ENCODE assay signal across 8 mouse cellular contexts in the genomic region with DNA sequence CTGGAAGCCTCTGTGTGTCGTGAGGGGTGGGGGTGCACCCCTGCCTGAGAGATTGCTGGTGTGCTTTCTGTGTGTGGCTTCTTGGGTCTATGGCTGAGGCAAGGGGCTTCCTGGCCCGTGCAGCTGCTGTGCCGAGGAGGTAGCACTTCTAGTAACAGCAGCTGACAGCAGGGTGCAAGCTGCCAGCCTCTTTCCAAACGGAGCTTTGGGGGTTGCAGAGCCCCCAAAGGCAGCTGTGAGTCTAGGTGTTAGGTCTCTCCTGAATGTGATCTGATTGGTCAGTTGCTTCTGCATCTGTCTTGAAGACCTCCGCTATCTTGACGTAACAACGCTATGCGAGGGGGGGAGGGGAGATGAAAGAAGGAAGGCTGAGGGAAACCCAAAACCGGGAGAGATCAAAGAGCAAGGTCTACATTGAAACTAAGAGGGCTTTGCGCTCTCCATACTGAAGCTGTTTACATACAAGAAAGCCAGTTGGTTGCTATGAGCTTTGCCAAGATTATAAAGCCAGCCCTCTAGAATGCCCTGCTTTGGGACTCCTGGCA. TPM values are rescaled to one million over a fixed set of nuclear protein-coding genes. Genes with fewer than 3 reads are reported as not detected.
DNase-seq lines count a peak whose midpoint lies in the region; ATAC-seq and TF ChIP-seq lines count a peak whose summit lies in the region.

No protein-coding gene starts in this region.

- peaks cover 41% of the 10 kb centered on the region for H3K36me3 ChIP-seq in lung, embryonic 14.5 days (ENCODE audit: insufficient read depth)
- peaks cover 33% of the 10 kb centered on the region for H3K36me3 ChIP-seq in embryonic facial prominence, embryonic 13.5 days
- H3K36me3 ChIP-seq in limb, embryonic 15.5 days: peaks cover 33% of the 10 kb centered on the region
- H3K36me3 ChIP-seq in stomach, postnatal 0 days (ENCODE audit: control insufficient read depth, insufficient read depth, low read length): peaks cover 27% of the 10 kb centered on the region

- 3% methylated on average over 10 of the region's 10 CpGs for WGBS in lung, embryonic 14.5 days
- WGBS in embryonic facial prominence, embryonic 13.5 days: 3% methylated on average over 10 of the region's 10 CpGs
- WGBS in limb, embryonic 15.5 days: 7% methylated on average over 10 of the region's 10 CpGs
- 9% methylated on average over 10 of the region's 10 CpGs for WGBS in stomach, postnatal 0 days

- peak overlapping the region; percentile 68 for H3K27ac ChIP-seq in lung, embryonic 14.5 days (ENCODE audit: low read depth)
- peak overlapping the region; percentile 64; the same call in 1 of the 2 replicates for H3K27ac ChIP-seq in embryonic facial prominence, embryonic 13.5 days
- H3K27ac ChIP-seq in limb, embryonic 15.5 days: peak overlapping the region; percentile 54
- H3K27ac ChIP-seq in stomach, postnatal 0 days (replicated peaks): peak overlapping the region; percentile 87

- peak; percentile 56 for DNase-seq in lung, embryonic 14.5 days
- DNase-seq in lung, postnatal 14 days: no peak
- no peak for DNase-seq in stomach, postnatal 0 days (ENCODE audit: low spot score)
- DNase-seq in gastrocnemius, adult 18-20 months (ENCODE audit: low spot score): no peak
- DNase-seq in frontal cortex, postnatal 36 days (ENCODE audit: low spot score in 2 of 2): no peak

- no peaks in the 10 kb centered on the region for H3K9me3 ChIP-seq in lung, embryonic 14.5 days (ENCODE audit: low read depth, low read length)
- H3K9me3 ChIP-seq in embryonic facial prominence, embryonic 13.5 days: no peaks in the 10 kb centered on the region
- H3K9me3 ChIP-seq in limb, embryonic 15.5 days: no peaks in the 10 kb centered on the region
- no peaks in the 10 kb centered on the region for H3K9me3 ChIP-seq in stomach, postnatal 0 days (ENCODE audit: control insufficient read depth, low read length)

- H3K9ac ChIP-seq in lung, embryonic 14.5 days: no peak overlapping the region
- peak overlapping the region; percentile 59; the same call in 1 of the 2 replicates for H3K9ac ChIP-seq in embryonic facial prominence, embryonic 13.5 days
- no peak overlapping the region for H3K9ac ChIP-seq in limb, embryonic 15.5 days
- peak overlapping the region; percentile 45 for H3K9ac ChIP-seq in stomach, postnatal 0 days (ENCODE audit: low read length)

- H3K4me3 ChIP-seq in lung, embryonic 14.5 days (ENCODE audit: low read depth, low read length): no peak overlapping the region
- H3K4me3 ChIP-seq in embryonic facial prominence, embryonic 13.5 days: peak overlapping the region; percentile 18
- peak overlapping the region; percentile 11 for H3K4me3 ChIP-seq in limb, embryonic 15.5 days
- H3K4me3 ChIP-seq in stomach, postnatal 0 days (ENCODE audit: low read depth, low read length): peak overlapping the region; percentile 24

- H3K4me2 ChIP-seq in lung, embryonic 14.5 days: peak overlapping the region; percentile 52
- peak overlapping the region; percentile 45 for H3K4me2 ChIP-seq in embryonic facial prominence, embryonic 13.5 days
- H3K4me2 ChIP-seq in limb, embryonic 15.5 days: peak overlapping the region; percentile 33
- peak overlapping the region; percentile 48 for H3K4me2 ChIP-seq in stomach, postnatal 0 days (replicated peaks; ENCODE audit: low read depth)

- H3K4me1 ChIP-seq in lung, embryonic 14.5 days (ENCODE audit: insufficient read depth): peaks cover 47% of the 10 kb centered on the region
- H3K4me1 ChIP-seq in embryonic facial prominence, embryonic 13.5 days: peaks cover 59% of the 10 kb centered on the region
- H3K4me1 ChIP-seq in limb, embryonic 15.5 days: peaks cover 58% of the 10 kb centered on the region
- peaks cover 27% of the 10 kb centered on the region for H3K4me1 ChIP-seq in stomach, postnatal 0 days (replicated peaks; ENCODE audit: control insufficient read depth, insufficient read depth)

- 0 out of 2 replicates have a peak, but pooled peaks have one; percentile 3 for ATAC-seq in lung, embryonic 14.5 days (ENCODE audit: insufficient read depth)
- no peak for ATAC-seq in embryonic facial prominence, embryonic 13.5 days (ENCODE audit: insufficient number of reproducible peaks, insufficient read depth, low FRiP score, low TSS enrichment, low read depth)
- no peak for ATAC-seq in limb, embryonic 15.5 days (ENCODE audit: insufficient number of reproducible peaks, low FRiP score, low TSS enrichment, low read depth)
- no peak for ATAC-seq in stomach, postnatal 0 days (ENCODE audit: low FRiP score, low TSS enrichment)
- ATAC-seq in activated CD4-positive, CD25-positive, alpha-beta regulatory T cell, adult 4 months: no peak

- no peaks in the 10 kb centered on the region for H3K27me3 ChIP-seq in lung, embryonic 14.5 days (ENCODE audit: insufficient read depth, low read length)
- H3K27me3 ChIP-seq in embryonic facial prominence, embryonic 13.5 days: no peaks in the 10 kb centered on the region
- H3K27me3 ChIP-seq in limb, embryonic 15.5 days: no peaks in the 10 kb centered on the region
- no peaks in the 10 kb centered on the region for H3K27me3 ChIP-seq in stomach, postnatal 0 days (ENCODE audit: control insufficient read depth, insufficient read depth, low read length)

- no peak for TF ChIP-seq EP300 in stomach, postnatal 0 days (optimal IDR thresholded peaks at IDR 0.05)

- TF ChIP-seq CTCF in lung, embryonic 14.5 days (IDR thresholded peaks at IDR 0.05; ENCODE audit: low read depth): no peak
- no peak for TF ChIP-seq CTCF in stomach, postnatal 0 days (IDR thresholded peaks at IDR 0.05; ENCODE audit: low read depth)

RNA-seq across cellular contexts. Expression of a gene that starts 6.1 kb away (rescaled TPM):
- 82.5 and 83.3 TPM in 2 replicates for polyA plus RNA-seq in lung, embryonic 14.5 days (2014; fragmentation: Nextera tagmentation; extraction: Ambion mirVana)
- 62.3 and 67.9 TPM in 2 replicates for polyA plus RNA-seq in embryonic facial prominence, embryonic 13.5 days (2015; fragmentation: Nextera tagmentation; extraction: Ambion mirVana)
- 95.6 and 98.8 TPM in 2 replicates for polyA plus RNA-seq in limb, embryonic 15.5 days (2015; fragmentation: Nextera tagmentation; extraction: Ambion mirVana)
- 75.3 and 77.7 TPM in 2 replicates for polyA plus RNA-seq in stomach, postnatal 0 days (2015; fragmentation: Nextera tagmentation; extraction: Ambion mirVana)
- 10 to 100 TPM; 20.2 to 25.5 TPM for polyA plus RNA-seq in activated CD4-positive, CD25-positive, alpha-beta regulatory T cell, adult 4 months (2017; shearing (Covaris generic))
- total RNA-seq in gastrocnemius, adult 18-20 months (2021): 10 to 100 TPM; 16.6 to 24.9 TPM

RNA-seq across cellular contexts. Expression of a gene that starts 25.3 kb away (rescaled TPM):
- 0.22 and 0.51 TPM in 2 replicates for polyA plus RNA-seq in lung, embryonic 14.5 days (2014; fragmentation: Nextera tagmentation; extraction: Ambion mirVana)
- 1.1 and 1.3 TPM in 2 replicates for polyA plus RNA-seq in embryonic facial prominence, embryonic 13.5 days (2015; fragmentation: Nextera tagmentation; extraction: Ambion mirVana)
- 4.2 and 4.5 TPM in 2 replicates for polyA plus RNA-seq in limb, embryonic 15.5 days (2015; fragmentation: Nextera tagmentation; extraction: Ambion mirVana)
- 6.3 and 6.7 TPM in 2 replicates for polyA plus RNA-seq in stomach, postnatal 0 days (2015; fragmentation: Nextera tagmentation; extraction: Ambion mirVana)
- not detected for polyA plus RNA-seq in activated CD4-positive, CD25-positive, alpha-beta regulatory T cell, adult 4 months (2017; shearing (Covaris generic))
- not detected for total RNA-seq in gastrocnemius, adult 18-20 months (2021)

RNA-seq across cellular contexts. Expression of a gene that starts 34.8 kb away (rescaled TPM):
- polyA plus RNA-seq in lung, embryonic 14.5 days (2014; fragmentation: Nextera tagmentation; extraction: Ambion mirVana): 1.8 and 2.2 TPM in 2 replicates
- 1.3 and 1.5 TPM in 2 replicates for polyA plus RNA-seq in embryonic facial prominence, embryonic 13.5 days (2015; fragmentation: Nextera tagmentation; extraction: Ambion mirVana)
- 5.2 and 5.3 TPM in 2 replicates for polyA plus RNA-seq in limb, embryonic 15.5 days (2015; fragmentation: Nextera tagmentation; extraction: Ambion mirVana)
- polyA plus RNA-seq in stomach, postnatal 0 days (2015; fragmentation: Nextera tagmentation; extraction: Ambion mirVana): 18.5 and 20.6 TPM in 2 replicates
- not detected for polyA plus RNA-seq in activated CD4-positive, CD25-positive, alpha-beta regulatory T cell, adult 4 months (2017; shearing (Covaris generic))
- under 1 TPM; 0.19 to 0.25 TPM for total RNA-seq in gastrocnemius, adult 18-20 months (2021)

RNA-seq across cellular contexts. Expression of a gene that starts 41.6 kb away (rescaled TPM):
- polyA plus RNA-seq in lung, embryonic 14.5 days (2014; fragmentation: Nextera tagmentation; extraction: Ambion mirVana): 73.7 and 81.7 TPM in 2 replicates
- 33.1 TPM in 2 replicates for polyA plus RNA-seq in embryonic facial prominence, embryonic 13.5 days (2015; fragmentation: Nextera tagmentation; extraction: Ambion mirVana)
- polyA plus RNA-seq in limb, embryonic 15.5 days (2015; fragmentation: Nextera tagmentation; extraction: Ambion mirVana): 47.0 and 50.5 TPM in 2 replicates
- 71.5 and 73.0 TPM in 2 replicates for polyA plus RNA-seq in stomach, postnatal 0 days (2015; fragmentation: Nextera tagmentation; extraction: Ambion mirVana)
- not detected for polyA plus RNA-seq in activated CD4-positive, CD25-positive, alpha-beta regulatory T cell, adult 4 months (2017; shearing (Covaris generic))
- 10 to 100 TPM; 15.3 to 17.7 TPM for total RNA-seq in gastrocnemius, adult 18-20 months (2021)

Comparison
In these comparisons a context has a peak if more than half of its experiments do, and no peak if none do; other contexts are left out.
1. H3K9ac ChIP-seq: peak in embryonic facial prominence, embryonic 13.5 days (single experiment) and stomach, postnatal 0 days (single experiment); none in lung, embryonic 14.5 days (single experiment) and limb, embryonic 15.5 days (single experiment).
2. Peak in every context shown above with its lines, with median percentiles within 50 percentile points of each other: H3K27ac ChIP-seq and H3K4me2 ChIP-seq.